Mouse (Mus musculus): ENCODE measurements around the gene Fam124b. TPM values are rescaled to one million over a fixed set of nuclear protein-coding genes. Genes with fewer than 3 reads are reported as not detected.

Gene Fam124b
- total RNA-seq, 4 experiments from 2014 or later, result 0.20 to 0.44 (median 0.26) TPM

- no peak for DNase-seq (ENCODE audit: low spot score in 2 of 2)
These were observed 40.5 kb downstream of the Fam124b start for GRCm38 (mm10) chr1:80177651-80178382.

DNA sequence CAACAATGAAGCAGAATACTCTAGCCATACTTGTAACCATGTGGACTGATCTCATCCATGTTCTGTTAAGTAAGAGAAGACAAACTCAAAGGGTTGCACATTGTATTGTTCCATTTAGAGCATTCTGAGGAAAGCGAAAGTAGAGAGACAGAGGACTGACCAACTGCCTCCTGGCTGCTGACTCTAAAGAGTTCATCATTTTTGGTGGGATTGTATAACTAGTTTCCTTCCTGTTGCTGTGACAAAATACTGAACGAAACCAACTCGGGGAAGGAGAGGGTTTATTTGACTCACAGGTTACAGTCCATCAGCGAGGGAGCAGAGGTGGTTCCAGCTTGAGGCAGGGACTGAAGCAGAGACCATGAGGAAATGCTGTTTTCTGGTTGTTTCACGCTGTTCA, 50.6 kb downstream of the Fam124b start:
- no peak for DNase-seq (ENCODE audit: low spot score in 2 of 2)

DNA sequence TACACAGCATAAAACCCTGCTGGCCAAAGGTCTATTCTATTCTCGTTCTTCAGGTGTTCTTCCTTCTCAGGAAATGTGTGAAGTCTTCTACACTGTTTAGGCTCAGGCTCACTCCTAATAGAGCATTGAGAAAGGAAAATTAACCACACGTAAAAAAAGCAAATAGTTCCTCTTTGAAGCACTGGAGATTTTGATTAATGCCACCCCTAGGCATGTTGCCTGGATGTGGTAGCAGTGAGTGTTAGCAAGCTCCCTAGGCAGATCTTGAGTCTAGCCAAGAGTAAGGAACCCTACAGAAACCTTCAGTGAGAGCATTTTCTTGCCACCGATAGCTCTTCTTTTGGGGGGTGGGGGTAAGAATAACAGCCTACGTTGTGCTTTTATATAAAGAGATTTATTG, 51.7 kb downstream of the Fam124b start:
- DNase-seq (ENCODE audit: low spot score in 2 of 2), result no peak

DNA sequence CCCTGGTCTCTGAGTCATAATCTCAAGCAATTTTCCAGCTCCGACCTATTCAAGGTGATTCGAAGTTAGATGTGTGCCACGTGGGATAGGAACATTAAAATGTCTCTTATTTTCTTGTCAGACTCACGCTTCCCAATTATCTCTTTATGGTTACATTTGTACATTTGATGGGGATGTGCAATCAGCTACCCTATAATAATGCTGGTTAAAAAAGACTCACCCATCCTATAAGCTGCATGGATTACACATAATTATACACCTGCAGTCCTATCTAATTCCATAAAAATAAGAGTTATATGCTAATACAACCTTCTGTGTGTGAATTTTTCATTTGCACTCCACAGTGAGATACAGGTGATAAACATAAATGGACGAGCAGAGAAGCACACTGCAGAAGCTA, 52.9 kb downstream of the Fam124b start:
- DNase-seq (ENCODE audit: low spot score in 2 of 2), result no peak

- no peak for DNase-seq (ENCODE audit: low spot score in 2 of 2)
These were observed 55.3 kb downstream of the Fam124b start for GRCm38 (mm10) chr1:80162943-80163342.

DNA sequence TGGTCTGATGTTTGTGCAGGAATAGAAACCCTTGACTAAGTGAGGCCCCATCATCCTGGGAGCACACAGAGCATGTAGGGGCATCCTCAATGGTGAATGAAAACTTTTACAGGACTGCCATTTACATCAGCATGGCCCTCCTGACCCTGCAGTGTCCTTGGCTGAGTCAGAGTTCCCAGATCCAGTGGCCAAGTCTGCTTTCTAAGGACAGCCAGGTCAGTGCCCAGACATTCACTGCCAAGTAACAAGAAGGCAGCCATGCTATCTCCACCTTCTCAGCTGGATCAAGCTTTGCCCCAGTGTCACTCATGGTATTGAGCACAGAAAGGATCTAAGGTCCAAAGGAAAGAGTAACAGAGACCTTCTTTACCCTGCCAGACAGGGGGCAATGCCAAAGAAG, 58.7 kb downstream of the Fam124b start:
- no peak for DNase-seq (ENCODE audit: low spot score in 2 of 2)

DNA sequence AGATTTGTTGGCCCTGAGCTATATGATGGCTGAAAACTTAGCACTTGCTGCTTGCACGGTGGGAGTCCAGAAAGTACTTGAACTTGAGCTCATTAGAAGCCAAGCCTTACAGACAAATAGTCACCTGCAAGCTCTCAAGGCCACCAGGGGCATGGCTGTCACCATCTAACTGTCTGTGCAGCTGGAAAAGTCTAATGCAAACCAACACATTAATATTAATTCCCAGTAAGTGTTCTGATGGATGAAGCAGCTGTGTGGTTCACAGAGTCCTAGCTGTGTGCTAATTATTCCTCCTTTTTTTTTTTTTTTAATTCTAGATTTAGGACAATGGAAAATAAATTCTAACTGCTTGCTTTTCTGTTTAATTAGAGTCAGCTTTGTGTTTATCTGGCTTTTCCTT, 63.4 kb downstream of the Fam124b start:
- no peak for DNase-seq (ENCODE audit: low spot score in 2 of 2)

- DNase-seq (ENCODE audit: low spot score in 2 of 2), result no peak
These were observed 65.1 kb downstream of the Fam124b start for GRCm38 (mm10) chr1:80153125-80153716.

DNA sequence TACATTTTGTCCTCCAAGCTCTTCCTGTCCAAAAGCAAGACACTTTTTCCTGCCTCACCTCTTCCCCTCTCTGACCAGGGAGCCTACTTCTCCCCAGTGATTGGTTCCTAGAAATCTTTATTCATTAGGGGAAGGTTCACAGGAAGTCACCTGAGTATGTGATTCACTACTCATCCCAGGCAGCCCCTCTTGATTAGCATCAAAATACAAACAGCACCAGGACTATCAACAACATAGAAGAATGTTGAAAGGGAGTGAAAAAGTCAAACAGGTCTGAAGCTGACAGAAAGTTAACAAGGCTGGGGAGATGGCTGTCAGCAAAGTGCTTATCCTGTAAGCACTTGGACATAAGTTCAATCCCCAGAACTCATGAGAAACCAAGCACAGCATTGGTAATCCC, 67.6 kb downstream of the Fam124b start:
- DNase-seq (ENCODE audit: low spot score in 2 of 2), result no peak

Other genes with a start within 250 kb of the Fam124b start
- 100 to 1,000 TPM; 255 to 288 (median 276) TPM for gene Cul3, start 122.0 kb upstream of the Fam124b start, total RNA-seq (2022)
- gene Gm45261, start 243.0 kb upstream of the Fam124b start, total RNA-seq (2022), result not detected

Measured in gastrocnemius, adult 8-10 months (tissue).